Mouse (Mus musculus) hematopoietic stem cell, adult 5-6 weeks (primary cell): ENCODE measurements around the gene Mydgf. TPM values are rescaled to one million over a fixed set of nuclear protein-coding genes. Genes with fewer than 3 reads are reported as not detected.
A peak's percentile ranks its signal among the peaks of the same experiment; 100 is the strongest.

Source experiments
- ATAC-seq, 2 experiments: fragments of 125-278 bp in 1 of 2; replicated peaks in 1 of 2; 2 replicates each; pipeline ENCODE4 v1.8.0; 2016 to 2017; ENCODE audit warnings: inconsistent platforms in 2 of 2, mild to moderate bottlenecking in 2 of 2, moderate number of reproducible peaks in 2 of 2, low read depth in 1 of 2, moderate TSS enrichment in 1 of 2; ENCODE audit not compliant: low FRiP score in 2 of 2, poor library complexity in 2 of 2, severe bottlenecking in 2 of 2, insufficient read depth in 1 of 2, low TSS enrichment in 1 of 2
- total RNA-seq: library from RNA; stranded (forward); fragments of 172-1452, 232-1000 nt; gene quantifications from 2 replicates; pipeline ENCODE4 v1.2.3, GENCODE M21; 2017

The Mydgf gene
- total RNA-seq, 1 experiment from 2014 or later = 21.7 TPM

DNA sequence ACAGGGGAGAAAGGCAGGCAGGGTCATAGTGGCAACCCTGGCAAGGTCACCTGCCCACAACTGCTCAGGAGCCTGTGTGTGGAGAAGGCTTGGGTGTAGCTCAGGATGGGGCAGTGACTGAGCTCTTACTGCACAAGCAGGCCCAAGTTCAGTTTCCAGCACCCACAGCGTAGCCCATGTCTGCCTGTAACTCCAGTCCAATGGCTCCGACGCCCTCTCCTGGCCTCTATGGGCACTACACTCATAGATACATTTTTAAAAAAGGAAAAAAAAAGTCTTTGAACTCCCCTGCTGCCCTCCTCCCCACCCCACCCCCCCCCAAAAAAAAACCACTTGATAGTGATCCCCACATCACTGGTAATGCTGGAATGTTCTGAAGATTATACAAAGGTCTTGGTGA lies 17.9 kb upstream of the Mydgf start:
- ATAC-seq = no peak

GRCm38 (mm10) chr17:56200586-56200985 lies 16.9 kb upstream of the Mydgf start:
- ATAC-seq = no peak

- peak in 1 of 2 experiments; percentile 35; a peak in 1 of 4 replicates for ATAC-seq
Observed at GRCm38 (mm10) chr17:56196860-56197259, 13.1 kb upstream of the Mydgf start.

- ATAC-seq = no peak
Observed at GRCm38 (mm10) chr17:56194765-56195164, 11.0 kb upstream of the Mydgf start.

GRCm38 (mm10) chr17:56194357-56194756 lies 10.6 kb upstream of the Mydgf start:
- no peak for ATAC-seq

GRCm38 (mm10) chr17:56191266-56191665 lies 7.5 kb upstream of the Mydgf start:
- ATAC-seq = no peak

GRCm38 (mm10) chr17:56185281-56186141 lies 1.8 kb upstream of the Mydgf start:
- ATAC-seq = no peak

DNA sequence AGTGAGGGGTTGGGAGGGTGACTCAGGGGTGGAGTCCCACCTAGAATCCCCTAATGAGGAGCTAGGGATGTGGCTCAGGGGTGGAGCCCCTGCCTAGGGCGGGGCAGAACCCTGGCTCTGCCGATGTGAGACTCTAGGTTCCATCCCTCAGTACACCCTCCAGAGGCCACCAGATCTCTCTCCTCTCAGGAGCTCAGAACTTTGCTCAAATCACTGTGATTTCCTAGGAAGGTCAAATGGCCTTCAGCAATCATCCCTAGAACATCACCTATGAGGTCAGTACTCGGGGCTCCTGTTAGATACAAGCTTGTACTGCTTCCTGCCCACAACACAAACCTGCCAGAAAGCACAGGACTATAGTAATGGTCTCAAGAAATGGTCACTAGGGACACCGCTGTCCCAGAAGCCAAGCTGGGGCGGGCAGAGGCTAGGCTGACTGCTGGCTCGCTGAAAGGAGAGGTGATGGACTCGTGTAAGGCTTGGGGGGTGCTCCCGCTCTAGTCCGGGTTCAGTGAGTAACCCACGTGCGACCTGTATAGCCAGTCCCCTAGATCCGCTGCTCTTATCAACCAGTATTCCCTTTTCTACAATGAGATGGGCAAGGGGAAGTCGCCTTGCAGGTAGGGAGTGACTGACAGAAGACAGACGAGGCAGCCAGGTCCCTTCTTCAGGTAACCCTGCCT lies 604 bp downstream of the Mydgf start:
- ATAC-seq = peak; percentile 6 to 23; a peak in 2 of 4 replicates

DNA sequence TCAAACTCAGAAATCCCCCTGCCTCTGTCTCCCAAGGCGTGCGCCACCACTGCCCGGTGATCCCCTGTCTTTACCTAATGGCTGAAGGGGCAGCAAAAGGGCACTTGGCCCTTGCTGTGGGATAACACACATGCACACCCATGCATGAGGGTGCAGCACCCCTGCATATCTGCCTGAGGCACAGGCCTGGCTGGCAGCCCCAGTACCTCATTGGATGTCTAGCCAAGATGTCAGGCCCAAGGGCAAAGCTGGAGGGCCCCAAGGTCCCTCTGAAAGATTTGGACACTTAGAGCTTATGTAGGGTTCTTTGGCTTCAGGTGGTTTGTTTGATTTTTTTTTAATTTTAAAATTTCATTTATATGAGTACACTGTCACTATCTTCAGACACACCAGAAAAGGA lies 8.3 kb downstream of the Mydgf start:
- ATAC-seq = no peak

- no peak for ATAC-seq
Observed at GRCm38 (mm10) chr17:56173401-56174046, 10.2 kb downstream of the Mydgf start.

- no peak for ATAC-seq
Observed at GRCm38 (mm10) chr17:56171881-56172280, 11.8 kb downstream of the Mydgf start.

DNA sequence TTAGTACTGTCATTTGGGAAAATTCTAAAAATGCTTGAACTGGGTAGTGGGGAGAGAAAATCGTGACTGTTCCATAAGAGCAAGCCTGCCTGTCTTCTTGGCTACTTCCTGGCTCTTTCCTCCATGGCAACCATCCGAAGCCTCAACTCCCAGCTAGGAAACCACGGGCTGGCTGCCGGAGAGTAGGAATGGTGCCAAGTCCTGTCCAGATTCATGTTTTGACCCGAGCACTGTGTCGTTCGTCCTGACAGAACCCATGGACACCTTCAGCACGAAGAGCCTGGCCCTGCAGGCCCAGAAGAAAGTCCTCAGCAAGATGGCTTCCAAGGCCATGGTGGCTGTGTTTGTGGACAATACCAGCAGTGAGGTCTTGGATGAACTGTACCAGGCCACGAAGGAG lies 12.3 kb downstream of the Mydgf start:
- no peak for ATAC-seq

DNA sequence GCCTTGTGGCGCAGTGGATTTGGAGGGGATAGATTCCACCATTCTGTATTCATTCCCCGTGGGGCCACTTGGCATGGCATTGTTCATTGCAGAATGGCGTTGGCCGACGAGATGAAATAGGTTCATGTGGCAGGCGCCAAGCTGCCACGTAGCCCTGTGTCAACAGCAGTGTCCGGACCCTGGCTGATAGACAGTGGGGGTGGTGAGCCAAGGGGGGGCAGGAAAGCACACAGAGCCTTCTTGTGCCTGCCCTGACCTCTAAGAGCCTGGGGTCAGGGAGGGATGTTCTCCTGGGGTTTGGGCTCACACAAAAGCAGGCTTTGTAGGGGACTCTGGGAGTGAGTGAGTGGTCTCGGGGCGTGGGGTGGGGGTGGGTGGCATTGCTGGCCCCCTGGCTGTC lies 13.1 kb downstream of the Mydgf start:
- no peak for ATAC-seq

DNA sequence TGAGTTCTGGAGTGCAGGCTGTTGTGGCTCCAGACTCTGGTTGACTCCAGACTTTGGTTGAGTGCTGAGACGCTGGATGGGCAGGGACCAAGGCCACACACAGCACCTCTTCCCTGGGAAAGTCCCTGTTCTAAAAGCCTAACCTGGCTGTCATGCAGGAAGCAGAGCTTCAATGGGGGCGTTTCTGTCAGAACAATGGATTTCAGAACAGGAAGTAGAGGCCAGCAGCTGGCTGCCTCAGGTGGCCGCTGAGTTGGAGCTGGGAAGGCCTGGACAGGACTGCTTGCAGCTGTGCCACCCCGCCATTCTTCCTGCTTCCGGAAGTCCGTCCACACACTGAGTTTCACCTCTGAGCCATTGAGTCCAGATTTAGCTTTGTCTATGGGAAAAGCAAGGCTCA lies 13.9 kb downstream of the Mydgf start:
- ATAC-seq = no peak

- no peak for ATAC-seq
Observed at GRCm38 (mm10) chr17:56165671-56166070, 18.0 kb downstream of the Mydgf start.

- no peak for ATAC-seq
Observed at GRCm38 (mm10) chr17:56164510-56164909, 19.2 kb downstream of the Mydgf start.

GRCm38 (mm10) chr17:56163523-56164102 lies 20.1 kb downstream of the Mydgf start:
- no peak for ATAC-seq

DNA sequence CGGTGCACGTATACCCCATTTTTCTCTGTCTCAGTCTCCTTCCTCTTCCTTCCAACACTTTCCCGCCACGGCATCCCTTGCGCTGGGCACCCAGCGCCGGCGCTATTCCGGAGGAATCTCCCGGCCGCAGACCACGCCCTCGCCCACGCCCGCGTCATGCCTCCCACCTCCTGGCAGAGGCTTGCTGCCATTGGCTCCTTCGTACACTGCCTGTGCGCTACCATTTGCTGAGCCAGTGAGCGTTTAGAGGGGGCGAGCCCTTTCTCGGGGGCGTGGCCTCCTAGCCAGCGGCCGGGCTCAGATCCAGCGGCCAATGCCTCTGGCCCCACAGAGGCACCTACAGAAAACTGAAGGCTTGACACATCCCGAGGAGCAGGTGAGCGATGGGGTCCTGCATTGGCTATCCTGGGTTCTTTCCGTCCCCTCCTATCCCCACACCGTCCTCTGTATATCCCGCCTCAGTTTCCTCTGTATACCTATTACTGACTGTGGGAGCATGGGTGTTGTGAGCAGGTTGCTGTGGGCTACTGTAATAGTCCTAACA lies 21.4 kb downstream of the Mydgf start, which contains the start of gene Tnfaip8l1:
Gene Tnfaip8l1 (plus strand): TSS at position 247 of the 544 bp plus-strand sequence.
- peak; percentile 98 for ATAC-seq
